Mouse (Mus musculus): ENCODE results near the gene Cdk18. TPM values are rescaled to one million over a fixed set of nuclear protein-coding genes. Genes with fewer than 3 reads are reported as not detected.

The Cdk18 gene
- total and polyA plus RNA-seq, 2 experiments = 4.7 to 33.2 TPM

- no peak for TF ChIP-seq POLR2A (IDR thresholded peaks at IDR 0.05; ENCODE audit: extremely low read depth, insufficient read depth, low read length)
- TF ChIP-seq CTCF (IDR thresholded peaks at IDR 0.05; ENCODE audit: low read depth, low read length) = no peak
- Histone ChIP-seq H3K4me3 (ENCODE audit: insufficient read depth, low read depth, low read length) (no peak overlapping the region), H3K27ac (replicated peaks; ENCODE audit: insufficient read depth, low read depth, low read length) (no peak overlapping the region), H3K27me3 (ENCODE audit: control insufficient read depth, insufficient read depth, low read length) (no peaks in the 10 kb centered on the region), H3K9ac (ENCODE audit: low read depth, low read length) (no peak overlapping the region), H3K79me2 (ENCODE audit: control insufficient read depth, insufficient read depth, low read length) (no peaks in the 10 kb centered on the region), H3K36me3 (ENCODE audit: control insufficient read depth, insufficient read depth, low read length) (no peaks in the 10 kb centered on the region), H3K4me1 (ENCODE audit: control insufficient read depth, insufficient read depth, low read length) (no peaks in the 10 kb centered on the region)
- DNase-seq (ENCODE audit: extremely low read depth, low read depth, low spot score) = no peak
- WGBS = 79% methylated on average over 11 of the region's 11 CpGs
Measured at GRCm38 (mm10) chr1:132095356-132096004, 44.0 kb downstream of the Cdk18 start.

GRCm38 (mm10) chr1:132093269-132093668 is 46.2 kb downstream of the Cdk18 start:
- no peak for TF ChIP-seq CTCF (IDR thresholded peaks at IDR 0.05; ENCODE audit: low read depth, low read length)
- no peak for TF ChIP-seq POLR2A (IDR thresholded peaks at IDR 0.05; ENCODE audit: extremely low read depth, insufficient read depth, low read length)
- H3K79me2 ChIP-seq (ENCODE audit: control insufficient read depth, insufficient read depth, low read length) = no peaks in the 10 kb centered on the region
- H3K27ac ChIP-seq (replicated peaks; ENCODE audit: insufficient read depth, low read depth, low read length) = no peak overlapping the region
- no peak for DNase-seq (ENCODE audit: extremely low read depth, low read depth, low spot score)
- no peak overlapping the region for H3K4me3 ChIP-seq (ENCODE audit: insufficient read depth, low read depth, low read length)
- 98% methylated on average over 4 of the region's 4 CpGs for WGBS
- H3K4me1 ChIP-seq (ENCODE audit: control insufficient read depth, insufficient read depth, low read length) = no peaks in the 10 kb centered on the region
- no peaks in the 10 kb centered on the region for H3K36me3 ChIP-seq (ENCODE audit: control insufficient read depth, insufficient read depth, low read length)
- H3K27me3 ChIP-seq (ENCODE audit: control insufficient read depth, insufficient read depth, low read length) = no peaks in the 10 kb centered on the region
- H3K9ac ChIP-seq (ENCODE audit: low read depth, low read length) = no peak overlapping the region

- no peaks in the 10 kb centered on the region for H3K36me3 ChIP-seq (ENCODE audit: control insufficient read depth, insufficient read depth, low read length)
- TF ChIP-seq CTCF (IDR thresholded peaks at IDR 0.05; ENCODE audit: low read depth, low read length) = no peak
- TF ChIP-seq POLR2A (IDR thresholded peaks at IDR 0.05; ENCODE audit: extremely low read depth, insufficient read depth, low read length) = no peak
- no peaks in the 10 kb centered on the region for H3K79me2 ChIP-seq (ENCODE audit: control insufficient read depth, insufficient read depth, low read length)
- H3K9ac ChIP-seq (ENCODE audit: low read depth, low read length) = no peak overlapping the region
- no peaks in the 10 kb centered on the region for H3K27me3 ChIP-seq (ENCODE audit: control insufficient read depth, insufficient read depth, low read length)
- no peak overlapping the region for H3K27ac ChIP-seq (replicated peaks; ENCODE audit: insufficient read depth, low read depth, low read length)
- H3K4me1 ChIP-seq (ENCODE audit: control insufficient read depth, insufficient read depth, low read length) = no peaks in the 10 kb centered on the region
- H3K4me3 ChIP-seq (ENCODE audit: insufficient read depth, low read depth, low read length) = no peak overlapping the region
- 85% methylated on average over 4 of the region's 4 CpGs for WGBS
- no peak for DNase-seq (ENCODE audit: extremely low read depth, low read depth, low spot score)
Measured at GRCm38 (mm10) chr1:132090266-132090665, 49.2 kb downstream of the Cdk18 start.

GRCm38 (mm10) chr1:132089767-132090166 is 49.7 kb downstream of the Cdk18 start:
- H3K27me3 ChIP-seq (ENCODE audit: control insufficient read depth, insufficient read depth, low read length) = no peaks in the 10 kb centered on the region
- no peak overlapping the region for H3K27ac ChIP-seq (replicated peaks; ENCODE audit: insufficient read depth, low read depth, low read length)
- no peak for DNase-seq (ENCODE audit: extremely low read depth, low read depth, low spot score)
- no peaks in the 10 kb centered on the region for H3K4me1 ChIP-seq (ENCODE audit: control insufficient read depth, insufficient read depth, low read length)
- H3K36me3 ChIP-seq (ENCODE audit: control insufficient read depth, insufficient read depth, low read length) = no peaks in the 10 kb centered on the region
- H3K4me3 ChIP-seq (ENCODE audit: insufficient read depth, low read depth, low read length) = no peak overlapping the region
- no peak overlapping the region for H3K9ac ChIP-seq (ENCODE audit: low read depth, low read length)
- no peaks in the 10 kb centered on the region for H3K79me2 ChIP-seq (ENCODE audit: control insufficient read depth, insufficient read depth, low read length)
- TF ChIP-seq CTCF (IDR thresholded peaks at IDR 0.05; ENCODE audit: low read depth, low read length) (no peak), POLR2A (IDR thresholded peaks at IDR 0.05; ENCODE audit: extremely low read depth, insufficient read depth, low read length) (no peak)
- 83% methylated on average over 6 of the region's 6 CpGs for WGBS

- no peak overlapping the region for H3K27ac ChIP-seq (replicated peaks; ENCODE audit: insufficient read depth, low read depth, low read length)
- H3K4me3 ChIP-seq (ENCODE audit: insufficient read depth, low read depth, low read length) = no peak overlapping the region
- WGBS = 82% methylated on average over 5 of the region's 5 CpGs
- H3K79me2 ChIP-seq (ENCODE audit: control insufficient read depth, insufficient read depth, low read length) = no peaks in the 10 kb centered on the region
- no peak overlapping the region for H3K9ac ChIP-seq (ENCODE audit: low read depth, low read length)
- no peaks in the 10 kb centered on the region for H3K36me3 ChIP-seq (ENCODE audit: control insufficient read depth, insufficient read depth, low read length)
- DNase-seq (ENCODE audit: extremely low read depth, low read depth, low spot score) = no peak
- no peaks in the 10 kb centered on the region for H3K27me3 ChIP-seq (ENCODE audit: control insufficient read depth, insufficient read depth, low read length)
- TF ChIP-seq CTCF (IDR thresholded peaks at IDR 0.05; ENCODE audit: low read depth, low read length) (no peak), POLR2A (IDR thresholded peaks at IDR 0.05; ENCODE audit: extremely low read depth, insufficient read depth, low read length) (no peak)
- no peaks in the 10 kb centered on the region for H3K4me1 ChIP-seq (ENCODE audit: control insufficient read depth, insufficient read depth, low read length)
Measured at GRCm38 (mm10) chr1:132088181-132088671, 51.3 kb downstream of the Cdk18 start.

Measured in liver, adult 2 months (tissue).